Mouse (Mus musculus): ENCODE measurements around the gene Hist1h4h. TPM values are rescaled to one million over a fixed set of nuclear protein-coding genes. Genes with fewer than 3 reads are reported as not detected.

Hist1h4h gene
- 5.2 and 6.4 TPM in 2 replicates for polyA plus RNA-seq (2015; fragmentation: Nextera tagmentation; extraction: Ambion mirVana)

GRCm38 (mm10) chr13:23530901-23531875 is at the start of gene Hist1h4h:
Gene Hist1h4h (plus strand): TSS chr13:23531050.
- ATAC-seq = peak; percentile 88
- peaks cover 41% of the 10 kb centered on the region for H3K4me1 ChIP-seq
- peak within 1 kb of the TSS; percentile 98 for H3K27ac ChIP-seq
- peak within 1 kb of the TSS; percentile 85 for H3K9ac ChIP-seq
- WGBS = under 1% methylated on average over 59 of the region's 70 CpGs
- no peaks in the 10 kb centered on the region for H3K27me3 ChIP-seq
- peak within 1 kb of the TSS; percentile 61 for H3K4me2 ChIP-seq
- peak within 1 kb of the TSS; percentile 58 for H3K4me3 ChIP-seq
- no peaks in the 10 kb centered on the region for H3K36me3 ChIP-seq (ENCODE audit: poor library complexity, severe bottlenecking)
- H3K9me3 ChIP-seq (replicated peaks) = no peaks in the 10 kb centered on the region

GRCm38 (mm10) chr13:23483153-23483552 is 47.7 kb upstream of the Hist1h4h start:
- Histone ChIP-seq H3K4me2 (no peak overlapping the region), H3K9ac (no peak overlapping the region), H3K36me3 (ENCODE audit: poor library complexity, severe bottlenecking) (no peaks in the 10 kb centered on the region), H3K27me3 (no peaks in the 10 kb centered on the region), H3K9me3 (replicated peaks) (no peaks in the 10 kb centered on the region), H3K4me1 (no peaks in the 10 kb centered on the region), H3K27ac (no peak overlapping the region), H3K4me3 (no peak overlapping the region)
- no peak for ATAC-seq
- 92% methylated on average over 2 of the region's 2 CpGs for WGBS

- Histone ChIP-seq H3K4me2 (no peak overlapping the region), H3K4me3 (no peak overlapping the region), H3K9me3 (replicated peaks) (no peaks in the 10 kb centered on the region), H3K27ac (no peak overlapping the region), H3K4me1 (no peaks in the 10 kb centered on the region), H3K9ac (no peak overlapping the region), H3K27me3 (no peaks in the 10 kb centered on the region), H3K36me3 (ENCODE audit: poor library complexity, severe bottlenecking) (no peaks in the 10 kb centered on the region)
- 49% methylated on average over 5 of the region's 5 CpGs for WGBS
- no peak for ATAC-seq
These were observed 45.6 kb upstream of the Hist1h4h start for GRCm38 (mm10) chr13:23485271-23485670.

- peaks cover 10% of the 10 kb centered on the region; the same call in 1 of the 2 replicates for H3K4me1 ChIP-seq
- WGBS = 7% methylated on average over 14 of the region's 14 CpGs
- H3K4me3 ChIP-seq = peak within 1 kb of the TSS; percentile 30
- H3K27me3 ChIP-seq = no peaks in the 10 kb centered on the region
- H3K9me3 ChIP-seq (replicated peaks) = no peaks in the 10 kb centered on the region
- no peaks in the 10 kb centered on the region for H3K36me3 ChIP-seq (ENCODE audit: poor library complexity, severe bottlenecking)
- H3K9ac ChIP-seq = no peak within 1 kb of the TSS
- H3K27ac ChIP-seq = no peak within 1 kb of the TSS
- peak; percentile 97 for ATAC-seq
- peak within 1 kb of the TSS; percentile 58 for H3K4me2 ChIP-seq
These were observed 42.2 kb upstream of the Hist1h4h start, which contains the start of gene Btn2a2 for GRCm38 (mm10) chr13:23488400-23489322. Gene Btn2a2 (minus strand): TSS chr13:23488857.

GRCm38 (mm10) chr13:23490863-23491262 is 40.0 kb upstream of the Hist1h4h start:
- ATAC-seq = no peak
- WGBS = 39% methylated on average over 1 of the region's 1 CpGs
- no peak overlapping the region for H3K4me2 ChIP-seq
- H3K9me3 ChIP-seq (replicated peaks) = no peaks in the 10 kb centered on the region
- H3K4me3 ChIP-seq = no peak overlapping the region
- H3K4me1 ChIP-seq = peaks cover 10% of the 10 kb centered on the region; the same call in 1 of the 2 replicates
- no peaks in the 10 kb centered on the region for H3K27me3 ChIP-seq
- H3K36me3 ChIP-seq (ENCODE audit: poor library complexity, severe bottlenecking) = no peaks in the 10 kb centered on the region
- H3K27ac ChIP-seq = no peak overlapping the region
- no peak overlapping the region for H3K9ac ChIP-seq

- Histone ChIP-seq H3K27ac (no peak overlapping the region), H3K4me2 (no peak overlapping the region), H3K9me3 (replicated peaks) (no peaks in the 10 kb centered on the region), H3K4me3 (no peak overlapping the region), H3K27me3 (no peaks in the 10 kb centered on the region), H3K36me3 (ENCODE audit: poor library complexity, severe bottlenecking) (no peaks in the 10 kb centered on the region), H3K4me1 (peaks cover 10% of the 10 kb centered on the region; the same call in 1 of the 2 replicates), H3K9ac (no peak overlapping the region)
- 9% methylated on average over 1 of the region's 1 CpGs for WGBS
- no peak for ATAC-seq
These were observed 39.6 kb upstream of the Hist1h4h start for GRCm38 (mm10) chr13:23491263-23491662.

GRCm38 (mm10) chr13:23491990-23492389 is 38.9 kb upstream of the Hist1h4h start:
- Histone ChIP-seq H3K36me3 (ENCODE audit: poor library complexity, severe bottlenecking) (no peaks in the 10 kb centered on the region), H3K27ac (no peak overlapping the region), H3K4me1 (peaks cover 10% of the 10 kb centered on the region; the same call in 1 of the 2 replicates), H3K4me2 (peak overlapping the region; percentile 53), H3K27me3 (no peaks in the 10 kb centered on the region), H3K9me3 (replicated peaks) (no peaks in the 10 kb centered on the region), H3K4me3 (peak overlapping the region; percentile 32), H3K9ac (0 out of 2 replicates have a peak overlapping the region, but pooled peaks have one; percentile 37)
- ATAC-seq = no peak
- 2% methylated on average over 14 of the region's 14 CpGs for WGBS

- WGBS = 77% methylated on average over 6 of the region's 6 CpGs
- H3K4me3 ChIP-seq = no peak overlapping the region
- no peak overlapping the region for H3K9ac ChIP-seq
- peaks cover 21% of the 10 kb centered on the region; the same call in 1 of the 2 replicates for H3K4me1 ChIP-seq
- H3K27me3 ChIP-seq = no peaks in the 10 kb centered on the region
- H3K36me3 ChIP-seq (ENCODE audit: poor library complexity, severe bottlenecking) = no peaks in the 10 kb centered on the region
- H3K9me3 ChIP-seq (replicated peaks) = no peaks in the 10 kb centered on the region
- ATAC-seq = no peak
- no peak overlapping the region for H3K4me2 ChIP-seq
- H3K27ac ChIP-seq = no peak overlapping the region
These were observed 35.3 kb upstream of the Hist1h4h start for GRCm38 (mm10) chr13:23495526-23495925.

GRCm38 (mm10) chr13:23497656-23498321 is 33.1 kb upstream of the Hist1h4h start:
- no peak for ATAC-seq
- H3K4me3 ChIP-seq = peak overlapping the region; percentile 24
- no peak overlapping the region for H3K9ac ChIP-seq
- H3K36me3 ChIP-seq (ENCODE audit: poor library complexity, severe bottlenecking) = no peaks in the 10 kb centered on the region
- no peaks in the 10 kb centered on the region for H3K9me3 ChIP-seq (replicated peaks)
- H3K27me3 ChIP-seq = no peaks in the 10 kb centered on the region
- 2% methylated on average over 19 of the region's 19 CpGs for WGBS
- no peak overlapping the region for H3K27ac ChIP-seq
- 0 out of 2 replicates have a peak, but pooled peaks cover 11% of the 10 kb centered on the region for H3K4me1 ChIP-seq
- peak overlapping the region; percentile 49 for H3K4me2 ChIP-seq

GRCm38 (mm10) chr13:23498653-23499052 is 32.2 kb upstream of the Hist1h4h start:
- Histone ChIP-seq H3K36me3 (ENCODE audit: poor library complexity, severe bottlenecking) (no peaks in the 10 kb centered on the region), H3K4me3 (peak overlapping the region; percentile 24; the same call in 1 of the 2 replicates), H3K27ac (no peak overlapping the region), H3K4me1 (0 out of 2 replicates have a peak, but pooled peaks cover 11% of the 10 kb centered on the region), H3K27me3 (no peaks in the 10 kb centered on the region), H3K9me3 (replicated peaks) (no peaks in the 10 kb centered on the region), H3K9ac (no peak overlapping the region), H3K4me2 (peak overlapping the region; percentile 49)
- WGBS = 3% methylated on average over 10 of the region's 10 CpGs
- ATAC-seq = no peak

GRCm38 (mm10) chr13:23499943-23500342 is 30.9 kb upstream of the Hist1h4h start:
- H3K4me1 ChIP-seq = 0 out of 2 replicates have a peak, but pooled peaks cover 11% of the 10 kb centered on the region
- no peak for ATAC-seq
- no peak overlapping the region for H3K27ac ChIP-seq
- H3K9ac ChIP-seq = no peak overlapping the region
- no peaks in the 10 kb centered on the region for H3K27me3 ChIP-seq
- H3K36me3 ChIP-seq (ENCODE audit: poor library complexity, severe bottlenecking) = no peaks in the 10 kb centered on the region
- no peak overlapping the region for H3K4me2 ChIP-seq
- 7% methylated on average over 7 of the region's 7 CpGs for WGBS
- no peak overlapping the region for H3K4me3 ChIP-seq
- no peaks in the 10 kb centered on the region for H3K9me3 ChIP-seq (replicated peaks)
